Mouse (Mus musculus) liver, adult (tissue): ENCODE results near the gene Heatr5b.

Experiments used
- GATA4 ChIP-seq: IDR thresholded peaks from 2 replicates; pipeline ENCODE4 v1.6.1; 2014; ENCODE audit warnings: mild to moderate bottlenecking, low read length; ENCODE audit not compliant: insufficient replicate concordance

Gene Heatr5b

DNA sequence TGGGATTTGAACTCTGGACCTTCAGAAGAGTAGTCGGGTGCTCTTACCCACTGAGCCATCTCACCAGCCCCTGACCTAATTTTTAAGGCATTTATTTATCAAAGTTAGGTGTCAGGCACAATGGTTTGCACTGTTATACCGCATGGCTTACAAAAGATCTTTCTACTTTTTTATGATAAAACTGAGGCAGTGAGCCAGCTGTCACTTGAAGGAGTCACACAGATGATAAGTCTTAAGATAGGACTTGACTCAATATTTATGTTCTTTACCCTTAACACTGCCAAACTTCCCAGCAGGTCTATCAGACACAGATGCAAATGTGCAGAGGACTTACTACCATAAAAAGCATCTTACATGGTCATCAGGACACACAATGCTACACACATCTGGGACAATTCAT lies 62.8 kb downstream of the Heatr5b start:
- no peak for TF ChIP-seq GATA4

DNA sequence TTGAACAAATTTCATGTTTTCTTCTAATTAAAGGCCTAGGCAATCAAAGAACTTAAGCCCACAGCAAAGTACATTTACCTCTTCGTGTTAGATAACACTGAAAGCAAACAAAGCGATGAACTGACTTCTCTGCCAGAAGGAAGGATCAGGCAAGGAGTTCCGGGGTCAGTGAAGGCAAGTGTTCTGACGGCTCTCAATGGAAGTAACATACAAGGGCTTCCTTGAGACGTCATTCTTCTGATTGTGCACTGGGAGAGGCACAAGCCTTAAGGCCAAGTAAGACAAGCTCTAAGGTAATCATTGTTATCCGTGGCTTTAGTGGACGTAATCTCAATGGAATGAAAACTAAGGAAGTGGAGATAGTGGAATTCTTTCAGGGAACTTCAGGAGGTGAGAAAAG lies 64.2 kb downstream of the Heatr5b start:
- no peak for TF ChIP-seq GATA4

DNA sequence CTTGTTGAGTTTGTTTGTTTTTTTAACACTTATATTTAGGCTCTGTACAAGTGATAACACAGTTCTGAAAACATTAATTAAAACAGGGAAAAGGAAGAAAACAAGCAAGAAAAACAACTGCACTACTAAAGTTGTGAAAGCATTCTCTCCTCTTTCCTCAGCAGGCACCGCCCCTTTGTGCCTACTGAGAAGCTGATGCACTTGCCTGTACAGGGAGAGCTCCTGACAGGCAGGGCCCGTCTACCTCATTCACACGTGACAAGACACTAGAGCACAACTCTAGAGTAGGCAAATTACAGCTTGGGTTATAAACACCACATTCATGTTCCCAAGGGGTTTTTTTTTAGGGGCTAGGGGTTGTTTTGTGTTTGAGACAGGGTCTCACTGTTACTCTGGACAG lies 65.8 kb downstream of the Heatr5b start:
- no peak for TF ChIP-seq GATA4

- TF ChIP-seq GATA4, result peak; percentile 36; the same call in 1 of the 2 replicates
Observed at GRCm38 (mm10) chr17:78768937-78769336, 66.2 kb downstream of the Heatr5b start.

DNA sequence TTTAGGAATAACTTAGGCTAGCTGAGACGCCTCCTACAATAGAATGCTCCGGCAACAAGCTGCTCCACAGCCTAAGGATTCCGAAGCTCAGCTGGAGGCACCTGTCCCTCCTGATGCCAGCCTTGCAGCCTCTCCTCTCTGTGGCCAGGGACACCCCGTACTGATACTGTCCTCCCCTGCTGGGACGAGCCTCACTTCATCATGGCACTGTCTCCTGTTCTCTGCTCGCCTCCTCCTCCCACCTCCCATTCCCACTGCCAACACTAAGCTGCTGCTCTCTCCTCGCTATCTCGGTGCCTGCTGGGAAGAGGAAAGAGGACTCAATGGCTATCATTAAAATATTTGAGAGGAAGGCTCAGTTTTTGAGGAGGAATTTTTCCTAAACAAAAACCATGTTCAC lies 67.6 kb downstream of the Heatr5b start:
- TF ChIP-seq GATA4, result no peak

DNA sequence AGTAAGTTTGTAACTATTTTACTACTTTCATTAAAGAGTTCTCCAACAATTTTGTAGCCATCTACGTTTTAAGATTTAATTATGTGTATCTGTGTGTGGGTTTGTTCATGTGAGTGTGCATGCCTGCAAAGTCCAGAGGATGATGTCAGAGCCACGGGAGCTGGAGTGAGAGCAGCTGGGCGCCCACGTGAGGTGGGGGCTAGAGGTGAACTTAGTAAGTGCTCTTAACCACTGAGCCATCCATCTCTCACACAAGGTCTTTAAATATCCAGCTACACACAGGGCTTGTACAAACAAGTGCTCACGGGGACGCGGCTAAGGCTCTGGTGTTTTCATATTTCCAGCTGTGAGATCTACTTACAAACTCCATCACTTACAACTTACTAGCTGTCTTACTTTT lies 69.1 kb downstream of the Heatr5b start:
- TF ChIP-seq GATA4, result no peak

GRCm38 (mm10) chr17:78763272-78763671 lies 71.9 kb downstream of the Heatr5b start:
- TF ChIP-seq GATA4, result no peak

GRCm38 (mm10) chr17:78752938-78753655 lies 82.1 kb downstream of the Heatr5b start:
- no peak for TF ChIP-seq GATA4

DNA sequence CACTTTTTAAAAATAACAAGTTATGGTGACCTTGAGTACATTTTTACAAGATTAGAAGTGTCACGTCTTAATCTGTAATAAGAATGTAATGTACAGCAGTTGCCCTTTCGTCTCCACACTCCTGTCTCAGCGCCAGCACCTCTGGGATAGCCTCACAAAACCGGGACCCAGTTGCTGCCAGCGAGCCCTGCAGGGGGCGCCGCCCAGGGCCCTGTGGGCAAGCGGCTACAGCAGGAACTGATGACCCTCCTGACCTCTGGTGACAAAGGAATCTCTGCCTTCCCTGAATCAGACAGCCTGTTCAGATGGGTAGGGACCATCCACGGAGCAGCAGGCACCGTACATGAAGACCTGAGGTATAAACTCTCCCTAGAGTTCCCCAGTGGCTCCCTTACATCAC lies 83.1 kb downstream of the Heatr5b start:
- TF ChIP-seq GATA4, result no peak

DNA sequence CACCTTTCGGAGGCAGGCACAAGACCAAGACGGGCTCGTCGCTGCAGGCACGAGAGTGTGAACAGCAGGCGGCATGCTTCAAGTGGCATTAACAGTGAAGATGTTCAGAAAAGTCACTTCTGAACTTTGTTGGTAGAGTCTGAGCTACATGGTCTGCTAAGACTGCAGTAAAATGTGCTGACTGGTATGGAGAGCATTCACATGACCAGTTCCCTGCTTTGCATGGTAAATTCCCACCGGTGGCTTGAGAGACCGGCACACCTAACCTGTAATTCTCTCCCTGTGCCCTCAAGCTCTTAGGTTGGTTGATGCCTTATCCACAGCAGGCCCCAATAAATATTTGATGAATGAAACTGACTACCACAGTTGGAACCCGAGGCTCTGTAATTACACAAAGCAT lies 86.7 kb downstream of the Heatr5b start:
- no peak for TF ChIP-seq GATA4

GRCm38 (mm10) chr17:78738416-78738815 lies 96.7 kb downstream of the Heatr5b start:
- no peak for TF ChIP-seq GATA4

- no peak for TF ChIP-seq GATA4
Observed at GRCm38 (mm10) chr17:78737771-78738170, 97.4 kb downstream of the Heatr5b start.

DNA sequence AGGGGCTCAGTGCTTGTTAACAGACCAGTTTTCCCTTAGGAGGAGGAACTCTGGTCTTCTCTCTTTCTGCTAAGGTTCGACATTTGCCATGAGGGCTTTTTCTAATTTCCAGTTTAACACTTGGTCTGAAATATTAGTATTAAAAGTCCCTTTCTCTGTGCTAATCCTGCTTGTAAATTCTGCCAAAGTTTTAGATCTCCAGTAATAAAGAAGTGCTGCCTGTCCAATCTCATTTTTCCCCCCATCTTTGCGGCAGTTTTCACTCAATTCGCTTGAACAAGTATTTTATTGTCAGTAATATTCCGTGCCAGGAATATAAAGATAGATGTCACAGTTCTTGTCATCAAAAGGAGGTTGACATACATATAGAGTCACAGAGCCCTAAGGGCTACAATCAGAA lies 98.1 kb downstream of the Heatr5b start, which contains the start of gene Strn:
TSS of gene Strn (minus strand) at position 101 of the 400 bp plus-strand sequence.
- no peak for TF ChIP-seq GATA4

- TF ChIP-seq GATA4, result peak; percentile 42; the same call in 1 of the 2 replicates
Observed at GRCm38 (mm10) chr17:78736473-78736988, 98.6 kb downstream of the Heatr5b start.

GRCm38 (mm10) chr17:78735731-78736472 lies 99.3 kb downstream of the Heatr5b start:
- TF ChIP-seq GATA4, result no peak

GRCm38 (mm10) chr17:78734806-78735205 lies 100.4 kb downstream of the Heatr5b start:
- no peak for TF ChIP-seq GATA4
